Mouse (Mus musculus): ENCODE measurements around the gene Cryaa. TPM values are rescaled to one million over a fixed set of nuclear protein-coding genes. Genes with fewer than 3 reads are reported as not detected.

The Cryaa gene
- not detected for total RNA-seq (2021)
- polyA plus RNA-seq (2012; rRNA removed): not detected in 2 replicates
- long read RNA-seq: 0 reads

DNA sequence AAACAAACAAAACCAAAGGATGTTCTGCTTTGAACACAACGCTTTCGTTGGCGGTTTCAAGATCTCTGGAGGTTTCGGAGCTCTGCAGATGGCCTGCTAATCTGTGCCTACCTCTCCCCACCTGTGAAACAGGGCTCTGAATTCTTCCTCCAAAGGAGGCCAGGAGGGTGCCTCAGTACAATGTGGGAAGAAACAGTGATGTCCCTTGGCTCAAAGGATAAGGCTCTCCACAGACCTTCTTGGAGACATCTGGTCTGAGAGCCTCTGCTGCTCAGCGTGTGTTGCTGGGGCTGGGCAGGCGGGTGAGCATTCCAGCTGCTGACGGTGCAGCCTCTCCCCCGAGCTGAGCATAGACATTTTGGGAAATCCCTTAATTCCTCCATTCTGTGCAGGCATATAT lies at the start of gene Cryaa:
TSS of gene Cryaa (plus strand) at position 301 of the 400 bp plus-strand sequence.
- no peak for DNase-seq

DNA sequence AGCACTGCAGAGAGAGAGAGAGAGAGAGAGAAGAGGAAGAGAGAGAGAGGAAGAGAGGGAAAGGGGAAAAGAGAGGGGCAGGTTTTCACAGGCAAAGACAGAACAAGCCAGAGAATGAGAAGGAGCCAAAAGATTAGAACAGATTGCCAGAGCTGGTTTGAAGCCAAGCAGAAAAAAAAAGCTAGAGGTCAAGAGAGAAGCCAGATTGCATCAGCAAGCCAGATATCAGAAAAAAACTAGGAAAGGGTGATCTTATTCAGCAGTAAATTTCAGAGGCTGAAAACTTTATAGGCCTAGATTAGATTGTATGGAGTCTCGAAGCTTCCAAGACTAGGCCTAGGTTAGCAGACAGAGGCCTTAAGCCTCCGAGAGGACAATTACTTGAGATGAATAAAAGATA lies 49.6 kb upstream of the Cryaa start:
- DNase-seq: no peak

DNA sequence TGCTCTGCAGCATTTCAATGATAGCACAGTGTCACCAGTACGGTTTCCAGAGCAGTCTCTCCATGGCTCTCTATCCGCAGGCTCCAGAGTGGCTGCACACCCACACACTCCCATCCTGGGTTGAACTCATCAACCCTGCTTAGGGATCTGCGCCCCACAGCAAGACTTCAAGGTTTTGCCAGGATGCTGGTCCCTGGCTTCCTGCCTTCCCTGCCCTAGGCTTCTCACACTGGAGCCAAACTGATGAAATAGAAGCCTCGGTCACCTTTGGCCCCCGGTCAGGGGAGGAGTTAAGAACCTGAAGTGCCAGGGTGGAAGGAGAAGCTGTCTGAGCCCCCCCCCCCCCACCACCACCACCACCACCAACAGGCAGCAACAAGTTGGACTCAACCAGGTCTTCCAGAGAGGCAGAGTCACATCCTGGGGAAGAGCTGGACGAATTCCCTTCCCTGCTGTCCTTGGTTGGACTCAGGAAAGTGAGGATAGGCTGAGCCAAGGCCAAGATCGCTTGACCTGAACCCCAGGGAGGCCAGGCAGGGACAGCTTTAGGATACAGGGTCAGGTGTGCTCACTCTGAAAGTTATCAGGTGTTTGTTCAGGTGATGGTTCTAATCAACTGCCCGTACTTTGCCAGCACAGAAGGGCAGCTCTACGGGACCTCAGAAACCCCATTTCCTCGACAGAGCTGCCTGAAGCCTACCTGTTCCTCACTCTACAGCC lies 46.4 kb upstream of the Cryaa start:
- DNase-seq: no peak

DNA sequence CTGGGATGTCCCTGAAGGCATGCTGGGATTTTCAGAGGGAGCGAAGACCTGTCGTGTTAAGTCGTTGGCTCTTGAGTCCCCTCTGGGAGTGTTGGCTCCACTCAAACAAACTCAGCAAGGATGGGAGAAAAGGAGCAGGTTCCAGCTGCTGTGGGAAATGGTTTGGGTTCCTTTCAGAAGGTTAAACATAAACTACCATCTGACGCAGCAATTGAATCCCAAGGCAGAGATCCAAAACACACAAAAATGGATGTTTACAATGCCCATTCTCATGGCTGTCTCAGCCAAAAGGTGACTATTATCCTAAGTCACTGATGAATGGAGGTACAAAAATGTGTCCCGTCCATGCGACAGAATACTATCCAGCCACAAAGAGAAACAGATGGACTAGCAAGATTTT lies 44.6 kb upstream of the Cryaa start:
- DNase-seq: no peak

DNA sequence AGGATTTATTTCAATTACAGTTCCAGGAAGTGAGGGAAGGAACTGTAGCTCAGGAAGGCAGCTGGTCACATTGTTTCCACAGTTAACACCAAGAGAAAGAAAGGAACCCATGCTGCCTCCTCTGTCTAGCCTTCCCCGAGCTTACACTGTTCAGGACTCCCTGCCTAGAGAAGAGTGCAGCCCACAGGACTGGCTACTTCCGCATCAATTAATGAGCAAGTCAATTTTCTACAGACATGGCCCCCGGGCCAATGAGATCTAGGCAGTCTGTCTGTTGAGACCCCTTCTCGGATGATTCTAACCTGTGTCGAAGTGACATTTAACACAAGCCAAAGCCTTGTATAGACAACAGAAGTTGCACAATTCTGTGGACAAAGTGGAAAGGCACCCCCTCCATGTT lies 42.7 kb upstream of the Cryaa start:
- DNase-seq: no peak

DNA sequence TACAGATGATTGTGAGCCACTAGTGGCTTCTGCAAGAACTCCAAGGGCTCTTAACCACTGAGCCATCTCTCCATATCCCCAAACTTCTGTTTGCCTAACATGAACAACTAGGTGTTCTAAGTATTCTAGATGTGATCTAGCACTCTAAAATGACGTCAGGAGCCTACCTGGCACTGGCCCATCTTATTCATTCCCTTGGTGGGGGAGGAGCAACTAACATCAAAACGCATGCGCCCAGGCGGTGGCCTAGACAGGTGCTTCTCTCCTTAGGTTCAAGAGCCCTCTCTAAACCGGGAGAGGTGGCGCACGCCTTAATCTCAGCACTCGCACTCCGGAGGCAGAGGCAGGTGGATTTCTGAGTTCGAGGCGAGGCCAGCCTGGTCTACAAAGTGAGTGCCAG lies 41.8 kb upstream of the Cryaa start:
- no peak for DNase-seq

DNA sequence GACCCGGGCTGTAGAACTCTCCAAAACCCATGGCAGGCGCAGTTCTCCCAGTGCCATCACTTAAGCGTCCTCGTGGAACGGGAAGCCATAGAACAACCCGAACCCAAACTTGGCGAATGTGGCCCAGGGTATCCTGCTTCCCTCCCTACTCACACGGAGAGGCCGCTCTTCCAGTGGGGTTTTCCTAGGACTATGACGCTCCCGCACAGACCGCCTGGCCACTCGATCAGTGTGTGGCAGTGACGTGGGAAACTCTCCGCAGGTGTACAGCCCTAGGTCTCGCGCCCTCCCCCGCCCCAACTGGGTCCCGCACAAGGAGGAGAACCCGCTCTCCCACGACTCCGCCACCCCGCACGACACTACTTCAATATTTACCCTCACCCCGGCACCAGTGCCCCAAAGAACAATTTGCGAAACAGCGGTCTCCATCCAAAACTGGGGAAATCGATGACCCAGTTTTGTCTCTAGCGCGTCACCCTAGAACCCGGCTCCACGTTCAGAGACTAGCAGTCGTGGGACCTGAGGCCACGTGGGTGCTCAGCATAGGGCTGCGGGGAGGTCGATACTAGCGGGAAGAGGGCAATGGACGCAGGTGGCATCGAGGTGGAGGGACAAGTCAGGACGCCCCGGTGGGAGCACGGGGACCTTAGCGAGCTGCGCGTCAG lies 41.2 kb upstream of the Cryaa start:
- DNase-seq: peak; percentile 44

DNA sequence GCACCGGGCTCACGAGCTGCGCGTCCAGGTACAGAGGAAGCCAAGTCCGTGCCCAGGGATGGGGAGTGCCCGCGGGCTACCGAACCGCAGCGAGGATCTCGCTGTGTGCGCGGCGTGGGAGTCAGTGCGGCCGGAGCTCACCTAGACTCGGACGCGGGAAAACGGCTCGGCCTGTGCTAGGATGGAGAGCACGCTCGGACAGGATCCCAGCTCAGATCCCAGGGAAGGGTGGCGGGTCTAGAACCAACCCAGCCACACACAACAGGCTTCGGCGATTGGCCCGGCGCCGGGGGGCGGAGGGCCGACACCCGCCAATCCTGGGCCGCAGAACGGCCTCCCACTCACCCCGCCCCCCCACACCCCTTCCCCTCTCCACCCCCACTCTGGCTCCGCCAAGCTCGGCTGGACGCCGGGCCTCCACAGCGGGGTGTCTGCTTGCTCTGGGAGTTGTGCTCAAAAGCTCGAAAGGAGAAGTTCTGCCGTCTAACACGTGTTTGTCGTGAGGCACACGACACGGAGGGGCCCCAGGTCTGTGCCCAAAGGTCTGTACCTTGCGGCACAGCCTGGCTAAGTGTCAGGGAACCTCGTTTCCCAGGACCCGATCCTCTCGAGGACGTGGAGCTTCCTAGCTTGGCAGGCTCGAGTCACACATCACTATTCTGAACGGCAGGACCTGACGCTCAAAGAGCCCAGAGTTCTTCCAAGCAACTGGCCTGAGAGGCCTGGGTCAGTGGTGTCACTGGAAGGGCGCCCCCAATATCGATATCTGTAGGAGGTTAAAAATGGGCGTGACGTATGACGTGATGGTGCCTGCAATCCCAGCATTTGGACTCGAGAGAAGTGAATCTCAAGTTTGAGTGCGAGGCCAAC lies 40.4 kb upstream of the Cryaa start, which contains the start of gene Cbs:
TSS of gene Cbs (minus strand) at position 297 of the 870 bp plus-strand sequence.
- peak; percentile 92 for DNase-seq

DNA sequence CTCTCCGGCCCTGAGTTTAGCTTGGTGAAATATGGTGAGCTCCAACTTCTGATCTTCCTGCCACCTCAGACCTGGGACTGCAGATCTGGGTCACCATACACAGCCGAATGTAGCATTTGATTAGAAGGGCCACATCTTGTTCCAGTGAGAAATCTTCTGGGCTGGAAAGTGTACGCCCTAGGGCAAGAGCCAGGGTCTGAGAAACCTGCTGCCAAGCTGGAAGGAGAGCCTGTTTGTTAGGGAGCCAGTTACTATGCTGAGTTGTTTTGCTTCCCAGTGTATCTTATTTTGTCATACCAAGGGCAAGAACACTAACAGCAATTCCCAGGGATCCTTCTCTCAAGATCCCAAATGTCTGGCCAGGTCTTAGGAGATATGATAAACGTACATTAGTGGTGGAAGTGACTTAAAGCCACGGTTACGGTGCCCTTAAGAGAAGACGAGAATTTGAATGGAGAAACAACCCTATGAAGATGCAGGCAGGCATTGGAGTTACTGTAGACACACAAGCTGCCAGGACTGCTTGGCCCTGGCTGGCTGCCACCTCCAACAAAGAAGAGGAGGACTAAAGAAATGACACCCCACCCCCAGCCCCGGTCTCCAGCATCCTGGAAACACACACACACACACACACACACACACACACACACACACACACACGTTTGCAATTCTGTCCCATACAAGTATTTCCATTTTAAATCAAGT lies 39.6 kb upstream of the Cryaa start:
- DNase-seq: peak; percentile 46

DNA sequence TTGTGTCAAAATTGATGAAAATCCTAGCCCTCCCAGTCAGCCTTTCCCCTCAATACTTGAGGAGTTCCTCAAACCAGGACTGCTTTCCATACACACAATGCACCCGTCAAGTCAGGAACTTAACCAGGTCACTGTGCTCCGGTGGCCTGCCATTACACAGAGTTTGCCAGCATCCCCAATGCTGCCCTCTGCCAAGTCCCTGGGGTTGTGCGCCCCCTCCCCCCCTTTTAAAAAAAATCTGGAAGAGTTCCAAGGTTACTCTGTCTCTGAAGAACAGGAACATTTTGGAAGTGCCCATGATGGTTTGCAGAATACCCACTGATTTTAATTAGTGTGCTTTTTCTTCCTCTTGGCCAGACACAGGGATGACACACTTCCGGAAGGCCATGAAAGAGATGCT lies 38.0 kb upstream of the Cryaa start:
- DNase-seq: no peak

DNA sequence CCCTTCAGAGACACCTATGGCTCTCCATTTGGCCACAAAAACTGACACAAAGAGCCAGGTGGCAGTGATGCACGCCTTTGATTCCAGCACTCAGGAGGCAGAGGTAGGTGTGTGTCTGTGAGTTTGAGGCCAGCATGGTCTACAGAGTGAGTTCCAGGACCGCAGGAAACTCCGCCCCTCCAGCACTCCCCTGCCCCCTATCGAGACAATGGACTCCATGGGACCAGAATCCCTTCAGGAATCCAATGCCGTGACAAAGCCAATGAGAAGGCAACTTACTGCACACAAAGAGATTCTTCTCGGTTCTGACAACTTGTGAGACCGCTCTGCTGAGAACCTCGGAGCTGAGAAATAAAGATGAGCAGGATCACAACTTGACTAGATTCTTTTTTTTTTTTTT lies 35.3 kb upstream of the Cryaa start:
- DNase-seq: no peak

DNA sequence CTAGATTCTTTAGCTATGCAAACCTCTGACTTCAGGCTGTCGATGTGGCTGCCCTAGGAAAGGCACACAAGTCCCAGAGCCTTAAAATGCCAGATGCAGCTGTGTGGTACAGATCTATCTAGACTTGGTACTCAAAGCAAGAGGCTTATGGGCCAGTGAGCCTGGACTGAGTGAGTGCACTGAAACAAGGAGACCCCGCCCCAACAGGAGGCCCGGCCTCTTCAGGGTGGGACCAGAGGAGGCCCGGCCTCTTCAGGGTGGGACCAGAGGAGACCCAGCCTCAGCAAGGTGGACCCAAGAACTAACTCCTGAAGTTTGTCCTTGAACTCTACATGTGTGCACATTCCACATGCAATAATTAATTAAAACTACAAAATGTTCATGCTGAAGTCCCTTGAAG lies 34.7 kb upstream of the Cryaa start:
- no peak for DNase-seq

DNA sequence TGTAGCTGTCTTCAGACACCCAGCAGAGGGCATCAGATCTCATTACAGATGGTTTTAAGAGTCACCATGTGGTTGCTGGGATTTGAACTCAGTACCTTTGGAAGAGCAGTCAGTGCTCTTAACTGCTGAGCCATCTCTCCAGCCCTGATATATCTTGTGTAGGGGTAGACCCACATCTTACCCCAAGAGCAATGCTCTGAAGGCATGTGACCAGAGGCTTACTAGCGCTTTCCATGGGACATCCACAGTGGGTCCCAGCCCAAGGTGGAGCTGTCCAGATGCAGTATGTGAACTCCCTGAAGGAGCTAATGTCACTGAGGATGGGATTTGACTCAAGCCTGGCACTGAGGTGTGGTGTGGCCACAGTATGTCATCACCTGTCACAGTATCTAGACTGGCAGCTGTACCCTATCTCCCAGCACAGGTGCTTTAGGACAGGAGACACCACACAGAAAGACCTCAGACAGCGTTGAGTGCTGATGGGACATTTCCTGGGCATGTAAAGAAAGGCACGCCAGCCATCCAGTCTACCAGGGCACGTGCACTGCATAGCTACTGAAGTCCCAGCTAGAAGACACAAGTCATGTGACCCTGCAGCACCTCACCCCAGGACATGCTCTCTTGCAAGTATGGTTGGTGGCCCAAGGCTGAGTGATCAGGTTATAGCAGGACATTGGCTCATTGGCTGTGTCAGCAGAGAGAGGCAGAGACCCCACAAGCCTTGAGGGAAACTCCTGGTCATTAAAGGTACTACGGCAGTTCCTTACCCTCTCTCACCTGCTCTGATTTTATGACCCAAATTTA lies 31.2 kb upstream of the Cryaa start:
- DNase-seq: no peak

DNA sequence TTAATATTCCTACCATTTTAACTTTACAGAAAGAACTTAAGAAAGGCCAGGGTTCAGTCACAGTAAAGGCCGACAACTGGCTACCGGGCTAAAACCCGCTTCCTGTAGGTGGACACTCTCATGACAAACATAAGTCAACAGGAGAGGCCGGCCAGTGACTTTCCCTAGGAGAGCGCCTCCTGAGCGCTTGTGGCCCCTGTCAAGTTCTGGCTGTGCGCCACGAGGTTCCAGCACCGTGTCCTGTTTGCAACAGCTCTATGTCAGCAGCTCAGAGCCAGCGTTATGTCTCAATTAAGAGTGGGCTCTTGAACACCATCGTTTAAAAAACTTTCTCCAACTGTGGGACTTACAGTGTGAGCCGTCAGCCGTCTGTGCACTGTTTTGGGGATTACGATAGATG lies 25.5 kb upstream of the Cryaa start:
- no peak for DNase-seq

DNA sequence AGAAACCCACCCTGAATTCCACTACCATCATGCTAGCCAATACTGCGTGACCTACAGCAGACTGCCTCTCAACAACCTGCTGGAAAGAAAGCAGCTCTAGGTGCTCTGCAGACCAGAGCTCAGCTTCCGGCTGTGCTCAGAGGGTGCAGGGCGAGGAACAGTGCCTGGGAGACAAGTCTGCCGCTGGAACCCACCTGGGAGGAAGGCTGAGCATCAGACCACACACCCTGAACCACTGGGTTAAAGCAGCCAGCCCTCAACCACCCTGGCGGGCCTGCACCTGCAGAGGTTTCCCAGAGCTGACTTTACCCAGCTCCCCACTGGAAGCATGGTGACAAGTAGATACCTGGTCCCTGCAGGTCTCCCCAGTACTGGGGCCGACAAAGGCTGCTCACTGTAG lies 24.3 kb upstream of the Cryaa start:
- DNase-seq: no peak

DNA sequence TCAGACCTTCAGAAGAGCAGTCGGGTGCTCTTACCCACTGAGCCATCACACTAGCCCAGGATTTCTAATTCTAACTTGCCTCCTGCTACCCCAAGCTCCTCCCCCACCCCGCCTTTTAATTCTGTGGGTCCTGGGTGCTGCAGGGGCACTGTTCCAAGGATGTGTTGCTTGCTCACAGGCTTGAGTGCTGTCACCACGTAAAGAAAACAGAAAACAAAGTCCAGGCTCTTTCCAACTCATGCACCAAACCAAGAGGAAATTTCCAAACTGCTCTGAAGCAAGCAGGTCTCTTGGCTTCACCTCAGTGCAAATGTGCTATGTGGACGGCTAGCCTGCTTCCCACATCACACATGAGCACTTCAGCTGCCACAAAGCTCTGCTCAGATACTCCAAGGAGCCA lies 22.2 kb upstream of the Cryaa start:
- peak; percentile 38 for DNase-seq

DNA sequence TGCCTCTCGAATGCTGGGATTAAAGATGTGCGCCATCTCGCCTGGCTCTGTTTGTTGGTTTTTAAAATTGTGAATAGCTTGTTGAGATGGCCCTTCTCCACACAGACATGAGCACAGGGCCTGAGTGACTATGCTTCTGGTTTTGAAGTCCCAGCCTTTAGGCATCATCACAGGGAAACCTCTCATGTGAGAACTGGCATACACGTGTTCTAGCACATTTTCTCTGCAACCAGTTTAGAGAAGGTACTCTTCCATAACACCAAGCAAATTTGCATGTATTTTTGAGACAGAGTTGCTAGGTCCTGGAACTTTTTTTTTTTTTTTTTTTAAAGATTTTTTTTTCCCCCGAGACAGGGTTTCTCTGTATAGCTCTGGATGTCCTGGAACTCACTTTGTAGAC lies 20.9 kb upstream of the Cryaa start:
- no peak for DNase-seq

DNA sequence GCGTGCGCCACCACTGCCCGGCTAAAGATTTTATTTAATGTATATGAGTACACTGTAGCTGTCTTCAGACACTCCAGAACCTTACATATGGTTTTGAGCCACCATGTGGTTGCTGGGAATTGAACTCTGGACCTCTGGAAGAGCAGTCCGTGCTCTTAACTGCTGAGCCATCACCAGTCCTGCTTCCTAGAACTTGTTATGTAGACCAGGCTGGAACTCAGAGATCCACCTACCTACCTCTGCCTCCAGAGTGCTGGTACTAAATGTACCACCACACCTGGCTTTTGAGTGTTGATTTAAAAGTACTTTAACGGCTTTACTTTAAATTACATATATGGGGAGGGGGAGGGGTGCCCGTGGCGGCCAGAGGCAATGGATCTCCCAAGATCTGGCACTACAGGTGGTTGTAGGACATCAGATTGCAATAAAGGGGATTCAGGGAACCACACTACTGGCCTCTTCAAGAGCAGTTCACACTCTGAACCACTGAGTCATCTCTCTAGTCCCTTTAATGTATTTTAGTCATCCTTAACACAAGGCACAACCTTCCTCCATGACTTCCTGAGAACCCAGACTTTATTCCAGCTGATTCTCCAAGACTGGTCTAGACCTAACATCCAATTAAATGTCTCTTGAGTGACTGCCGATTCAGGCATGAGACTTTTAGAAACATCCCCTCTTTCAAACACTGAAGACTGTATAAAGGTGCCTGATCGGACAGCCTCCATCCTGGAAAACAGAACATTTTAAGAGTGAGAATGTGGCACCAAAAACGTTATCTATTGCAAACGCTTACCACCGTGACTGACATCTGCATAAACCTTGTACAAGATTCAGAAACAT lies 20.2 kb upstream of the Cryaa start:
- DNase-seq: no peak

DNA sequence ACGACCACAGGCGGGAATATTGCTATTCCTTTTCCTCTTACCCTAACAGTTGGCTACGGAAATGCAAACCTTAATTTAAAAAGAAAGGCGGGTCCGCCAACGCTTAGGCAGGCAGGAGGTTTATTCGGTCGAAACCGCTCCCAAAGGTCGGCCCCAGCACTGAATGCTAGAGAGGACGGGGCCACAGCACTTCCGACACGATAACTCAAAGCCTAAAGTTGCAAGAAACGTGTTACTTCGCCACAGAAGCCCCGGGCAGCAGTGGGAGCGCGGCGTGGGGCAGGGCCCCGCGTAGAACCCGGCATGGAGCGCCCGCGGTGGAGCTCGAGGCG lies 19.5 kb upstream of the Cryaa start:
- no peak for DNase-seq

DNA sequence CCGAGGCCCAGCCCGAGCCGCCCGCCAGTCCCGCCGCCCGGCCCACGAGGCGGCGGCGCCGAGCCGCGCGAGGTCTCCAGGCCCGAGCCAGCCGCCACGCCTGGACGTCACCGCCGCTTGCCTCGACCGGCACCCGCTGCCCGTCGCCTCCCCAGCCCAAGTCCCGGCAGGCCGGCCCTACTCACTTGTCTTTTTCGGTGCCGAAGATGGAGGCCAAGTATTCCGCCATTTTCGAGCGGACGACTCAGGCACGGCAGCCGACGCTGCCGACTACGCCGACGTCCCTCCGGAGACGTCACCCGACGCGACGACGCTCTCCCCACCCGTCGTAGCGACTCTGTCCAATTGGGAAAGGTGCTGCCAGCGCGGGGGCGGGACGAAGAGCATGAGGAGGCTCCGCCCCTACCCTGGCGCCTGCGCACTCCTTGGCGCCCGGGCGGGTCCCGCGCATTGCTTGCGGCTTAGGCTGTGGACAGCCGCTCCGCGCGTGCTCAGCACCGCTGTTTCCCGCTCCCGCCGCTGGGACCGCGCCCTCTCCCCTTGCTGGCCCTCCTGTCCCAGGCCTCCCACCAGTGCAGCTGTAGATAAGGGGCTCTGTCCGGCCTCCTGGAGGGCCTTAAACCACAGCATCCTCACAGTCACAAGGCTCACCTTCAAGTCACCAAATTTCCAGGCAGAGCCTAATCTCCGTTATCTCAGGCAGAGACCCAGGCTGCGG lies 19.0 kb upstream of the Cryaa start, which contains the start of gene U2af1:
TSS of gene U2af1 (minus strand) at position 425 of the 718 bp plus-strand sequence.
- DNase-seq: peak; percentile 99
